Mouse (Mus musculus) limb, embryonic 13.5 days (tissue): ENCODE results near the gene Tmem11. TPM values are rescaled to one million over a fixed set of nuclear protein-coding genes. Genes with fewer than 3 reads are reported as not detected.

Source experiments
- ATAC-seq: fragments of 200-750 bp; cut with Nextera tagmentation; 2 replicates; pipeline ENCODE4 v1.8.0; 2017; ENCODE audit warnings: low read depth, moderate number of reproducible peaks, moderate TSS enrichment; ENCODE audit not compliant: low FRiP score
- H3K27ac ChIP-seq: fragments of 300-500 bp; sonication (generic); 2 replicates; pipeline ENCODE4 v1.5.1; 2015; ENCODE audit warnings: inconsistent platforms, mild to moderate bottlenecking, moderate library complexity
- H3K27me3 ChIP-seq: fragments of 300-500 bp; sonication (generic); 2 replicates; pipeline ENCODE4 v1.6.1; 2015; ENCODE audit warnings: mild to moderate bottlenecking, inconsistent platforms
- H3K36me3 ChIP-seq: fragments of 300-500 bp; sonication (generic); 2 replicates; pipeline ENCODE4 v1.6.1; 2015; ENCODE audit warnings: inconsistent platforms, mild to moderate bottlenecking, moderate library complexity
- H3K4me1 ChIP-seq: fragments of 300-500 bp; sonication (generic); 2 replicates; pipeline ENCODE4 v1.6.1; 2015; ENCODE audit warnings: inconsistent platforms
- H3K4me2 ChIP-seq: fragments of 300-500 bp; sonication (generic); replicated peaks from 2 replicates; pipeline ENCODE4 v1.6.1; 2015; ENCODE audit warnings: inconsistent platforms, mild to moderate bottlenecking, moderate library complexity
- H3K4me3 ChIP-seq: fragments of 300-500 bp; sonication (generic); 2 replicates; pipeline ENCODE4 v1.5.1; 2015; ENCODE audit warnings: moderate library complexity, mild to moderate bottlenecking, inconsistent platforms
- H3K9ac ChIP-seq: fragments of 300-500 bp; sonication (generic); 2 replicates; pipeline ENCODE4 v1.6.1; 2015; ENCODE audit warnings: mild to moderate bottlenecking, inconsistent platforms
- H3K9me3 ChIP-seq: fragments of 300-500 bp; sonication (generic); 2 replicates; pipeline ENCODE4 v1.6.1; 2016; ENCODE audit warnings: inconsistent platforms
- WGBS: fragments of 180-500 bp; shearing (Covaris S2); methylation state at CpG from one replicate; pipeline ENCODE4 v1.1.7; 2015; 5-methylcytosine and 5-hydroxymethylcytosine counted together
- polyA plus RNA-seq: library from polyadenylated mRNA; unstranded; fragments of >200 nt; fragmentation: Nextera tagmentation; extraction: Ambion mirVana; gene quantifications from 2 replicates; pipeline ENCODE4 v1.2.1, GENCODE M21; 2015

Tmem11 gene
- polyA plus RNA-seq, 1 experiment from 2014 or later, result 62.3 TPM

DNA sequence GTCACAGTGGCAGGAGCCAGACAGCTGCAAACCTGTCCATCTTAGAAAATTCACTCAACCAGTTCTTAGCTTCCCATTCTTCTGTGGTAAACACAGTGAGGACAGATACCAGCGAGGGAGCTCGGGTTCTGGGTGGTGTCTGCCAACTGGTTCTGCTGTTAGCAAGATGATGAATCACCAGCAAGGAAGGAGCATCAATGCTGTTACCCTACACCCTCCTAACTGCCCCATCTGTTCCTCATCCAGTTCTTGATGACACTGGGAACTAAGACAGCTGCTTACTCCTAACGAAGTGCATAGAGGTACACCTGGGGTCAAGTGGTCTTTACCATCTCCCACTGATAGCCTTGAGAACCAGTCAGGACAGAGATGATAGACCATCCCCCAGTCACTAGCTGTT, 22.5 kb downstream of the Tmem11 start:
- Histone ChIP-seq H3K27ac (no peak overlapping the region), H3K4me2 (no peak overlapping the region), H3K4me1 (no peaks in the 10 kb centered on the region), H3K36me3 (peaks cover 86% of the 10 kb centered on the region), H3K9me3 (no peaks in the 10 kb centered on the region), H3K27me3 (no peaks in the 10 kb centered on the region), H3K4me3 (no peak overlapping the region), H3K9ac (no peak overlapping the region)
- WGBS, result 60% methylated on average over 3 of the region's 3 CpGs
- ATAC-seq, result no peak

DNA sequence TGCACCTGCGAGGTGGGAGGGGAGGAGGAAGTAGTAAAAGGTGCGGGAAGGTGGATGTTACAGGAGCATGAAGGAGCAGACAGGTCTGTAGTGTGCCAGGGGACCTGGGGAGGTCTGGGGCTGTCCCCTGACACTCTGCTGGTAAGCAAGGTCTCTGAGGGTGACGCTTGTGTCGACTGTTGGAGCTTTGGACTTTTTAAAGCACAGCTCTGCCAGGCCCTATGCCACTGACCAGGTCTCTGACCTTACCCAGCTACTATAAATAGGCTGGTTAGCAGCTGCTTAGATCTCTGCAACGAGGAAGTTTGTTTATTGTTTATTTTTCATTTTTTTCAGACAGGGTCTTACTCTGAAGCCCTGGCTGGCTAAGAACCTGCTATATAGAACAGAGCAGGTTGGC, 33.7 kb downstream of the Tmem11 start:
- Histone ChIP-seq H3K4me1 (no peaks in the 10 kb centered on the region), H3K27ac (no peak overlapping the region), H3K36me3 (peaks cover 53% of the 10 kb centered on the region), H3K4me3 (no peak overlapping the region), H3K27me3 (no peaks in the 10 kb centered on the region), H3K9ac (peak overlapping the region; percentile 37; the same call in 1 of the 2 replicates), H3K9me3 (no peaks in the 10 kb centered on the region), H3K4me2 (no peak overlapping the region)
- ATAC-seq, result no peak
- WGBS, result 82% methylated on average over 5 of the region's 5 CpGs

DNA sequence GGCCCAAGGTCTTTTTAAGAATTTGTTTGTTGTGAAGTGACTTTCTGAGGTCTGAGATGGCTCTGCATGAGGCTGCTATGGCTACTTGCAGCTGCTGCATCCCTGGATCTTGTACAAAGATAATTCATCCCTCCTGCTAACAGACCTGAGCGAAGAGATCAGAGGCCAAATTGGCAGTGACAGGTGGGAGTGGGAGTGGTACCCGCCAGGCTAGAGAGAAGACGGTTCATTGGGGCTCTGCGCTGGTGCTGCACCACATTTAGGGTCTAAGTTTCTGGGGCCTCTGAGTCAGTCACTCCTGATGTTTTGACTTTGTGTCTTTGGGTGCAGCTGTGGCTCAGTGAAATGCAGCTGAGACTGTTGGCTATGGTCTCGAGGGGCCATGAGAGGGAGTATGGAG, 35.7 kb downstream of the Tmem11 start:
- Histone ChIP-seq H3K9me3 (no peaks in the 10 kb centered on the region), H3K4me2 (no peak overlapping the region), H3K27ac (no peak overlapping the region), H3K4me3 (no peak overlapping the region), H3K27me3 (no peaks in the 10 kb centered on the region), H3K4me1 (no peaks in the 10 kb centered on the region), H3K9ac (no peak overlapping the region), H3K36me3 (peaks cover 38% of the 10 kb centered on the region)
- WGBS, result 77% methylated on average over 5 of the region's 5 CpGs
- no peak for ATAC-seq

DNA sequence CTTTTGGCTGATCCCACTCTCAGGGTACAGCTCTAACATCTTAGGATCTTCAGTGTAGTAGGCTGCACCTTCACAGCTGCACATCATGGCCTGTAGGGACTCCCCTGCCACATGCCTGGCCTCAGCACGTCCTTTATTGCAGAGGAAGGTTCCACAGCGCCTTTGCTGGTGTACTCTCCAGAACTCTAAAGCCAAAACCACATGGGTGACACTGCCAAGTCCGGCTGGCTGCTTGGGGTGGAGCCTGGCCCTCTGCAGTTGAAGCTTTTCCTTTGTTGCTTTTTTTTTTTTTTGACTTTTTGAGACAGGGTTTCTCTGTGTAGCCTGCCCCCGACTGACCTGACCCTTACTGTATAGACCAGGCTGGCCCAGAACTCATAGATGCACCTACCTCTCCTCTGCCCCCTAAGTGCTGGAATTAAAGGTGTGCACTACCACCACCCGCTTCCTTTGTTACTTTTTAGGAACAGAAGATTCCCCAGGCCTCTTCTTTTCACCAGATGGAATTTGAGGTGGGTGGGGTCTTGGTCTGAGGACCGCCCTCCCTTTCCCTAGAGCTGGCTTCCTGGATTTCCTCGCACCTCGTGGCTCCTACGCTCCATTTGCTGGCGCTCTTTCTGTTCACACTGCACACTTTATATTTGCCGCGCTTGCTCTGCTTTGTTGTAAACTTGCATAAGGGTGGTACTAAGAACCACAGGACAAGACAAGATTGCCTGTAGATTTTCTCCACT, 37.4 kb downstream of the Tmem11 start:
- no peak overlapping the region for H3K9ac ChIP-seq
- no peak overlapping the region for H3K4me3 ChIP-seq
- WGBS, result 76% methylated on average over 12 of the region's 12 CpGs
- no peaks in the 10 kb centered on the region for H3K9me3 ChIP-seq
- no peaks in the 10 kb centered on the region for H3K4me1 ChIP-seq
- no peak for ATAC-seq
- H3K36me3 ChIP-seq, result peaks cover 35% of the 10 kb centered on the region
- no peak overlapping the region for H3K4me2 ChIP-seq
- H3K27ac ChIP-seq, result no peak overlapping the region
- no peaks in the 10 kb centered on the region for H3K27me3 ChIP-seq

DNA sequence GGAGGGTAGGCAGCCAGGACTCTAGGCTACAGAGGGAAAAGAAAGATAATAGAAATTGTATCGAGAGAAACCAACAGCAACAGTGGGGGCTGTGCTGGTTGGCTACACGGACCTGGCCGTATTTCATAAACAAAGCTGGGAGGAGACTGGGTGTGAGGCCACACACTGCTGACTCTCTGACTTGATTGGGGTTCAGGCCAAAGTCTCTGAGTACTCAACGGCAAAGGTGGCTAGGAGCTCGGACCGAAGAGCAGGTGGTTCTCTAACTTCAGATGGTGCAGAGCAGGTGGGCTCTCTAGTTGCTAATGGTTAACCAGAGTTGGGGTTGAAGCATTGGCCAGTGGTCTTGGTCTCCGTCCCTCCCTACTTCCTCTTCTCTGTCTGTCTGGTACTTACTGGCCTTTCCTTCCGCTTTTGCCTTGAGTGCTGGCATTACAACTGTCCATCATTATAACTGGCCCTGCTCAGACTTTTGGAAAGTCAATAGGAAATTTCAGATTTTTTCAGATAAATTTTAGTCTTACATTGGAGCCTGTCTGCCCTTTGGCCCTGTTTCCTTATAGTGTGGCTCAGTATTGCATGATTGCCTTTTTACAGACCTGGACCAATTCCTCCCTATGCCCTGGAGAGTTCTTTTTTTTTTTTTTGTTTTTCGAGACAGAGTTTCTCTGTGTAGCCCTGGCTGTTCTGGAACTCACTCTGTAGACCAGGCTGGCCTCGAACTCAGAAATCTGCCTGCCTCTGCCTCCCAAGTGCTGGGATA, 41.2 kb downstream of the Tmem11 start:
- ATAC-seq, result no peak
- WGBS, result 94% methylated on average over 10 of the region's 10 CpGs

DNA sequence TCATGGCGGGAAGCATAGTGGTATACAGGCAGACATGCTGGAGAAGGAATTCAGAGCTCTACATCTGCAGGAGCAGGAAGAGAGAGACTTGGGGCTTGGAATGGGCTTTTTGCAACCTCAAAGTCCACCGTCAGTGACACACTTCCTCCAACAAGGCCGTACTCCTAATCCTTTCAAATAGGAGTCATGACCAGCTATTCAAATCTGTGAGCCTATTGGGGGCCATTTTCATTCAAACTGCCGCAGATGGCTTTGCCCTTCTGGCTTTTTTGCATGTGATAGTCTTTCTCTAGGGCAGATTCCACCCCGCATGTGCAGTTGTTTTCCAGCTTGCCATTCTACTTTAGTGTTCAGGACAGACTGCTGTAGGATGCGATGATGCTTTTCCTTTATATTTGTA, 42.2 kb downstream of the Tmem11 start:
- no peak for ATAC-seq
- H3K4me3 ChIP-seq, result no peak overlapping the region
- H3K36me3 ChIP-seq, result peaks cover 10% of the 10 kb centered on the region
- no peaks in the 10 kb centered on the region for H3K4me1 ChIP-seq
- no peaks in the 10 kb centered on the region for H3K9me3 ChIP-seq
- no peak overlapping the region for H3K27ac ChIP-seq
- H3K27me3 ChIP-seq, result no peaks in the 10 kb centered on the region
- H3K9ac ChIP-seq, result no peak overlapping the region
- WGBS, result 96% methylated on average over 6 of the region's 6 CpGs
- no peak overlapping the region for H3K4me2 ChIP-seq

More for the DNA sequence above, 41.2 kb downstream of the Tmem11 start:
- H3K27ac ChIP-seq, result no peak overlapping the region
- no peak overlapping the region for H3K4me3 ChIP-seq
- no peak overlapping the region for H3K4me2 ChIP-seq
- no peaks in the 10 kb centered on the region for H3K27me3 ChIP-seq
- peaks cover 10% of the 10 kb centered on the region for H3K36me3 ChIP-seq
- H3K9me3 ChIP-seq, result no peaks in the 10 kb centered on the region
- no peak overlapping the region for H3K9ac ChIP-seq
- H3K4me1 ChIP-seq, result no peaks in the 10 kb centered on the region

DNA sequence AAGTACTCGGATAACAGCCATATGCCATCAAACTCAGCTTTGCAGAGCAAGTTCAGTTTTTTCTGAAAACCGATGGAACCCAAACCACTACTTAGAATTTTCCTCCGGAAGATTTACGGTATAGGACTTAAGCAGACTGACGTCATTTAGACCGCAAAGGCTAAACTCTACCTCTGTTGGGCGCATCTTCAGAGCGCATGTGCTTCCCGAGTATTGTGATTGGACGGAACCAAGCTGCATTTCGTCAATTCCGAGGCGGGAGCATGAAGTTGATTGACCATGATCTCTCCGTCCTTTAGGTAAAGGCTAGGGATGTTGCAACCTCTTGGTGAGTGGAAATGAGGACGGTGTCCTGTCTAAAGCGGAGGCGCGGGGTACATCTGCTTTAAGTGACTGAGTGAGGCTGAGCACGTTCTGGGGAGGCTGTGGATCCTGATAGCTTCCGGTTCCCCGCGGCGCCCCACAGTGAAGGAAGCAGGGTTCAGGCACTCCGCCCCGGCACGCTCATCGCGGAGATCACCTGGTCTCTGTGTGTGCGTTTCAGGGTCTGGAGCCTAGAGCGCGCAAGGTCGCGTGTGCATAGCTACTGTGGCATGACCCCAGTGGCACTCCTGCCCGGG, 48.5 kb downstream of the Tmem11 start, which contains the start of gene Dhrs7b:
TSS of gene Dhrs7b (plus strand) at position 199 of the 620 bp plus-strand sequence.
- H3K9ac ChIP-seq, result peak within 1 kb of the TSS; percentile 84
- peak; percentile 97 for ATAC-seq
- under 1% methylated on average over 34 of the region's 34 CpGs for WGBS
- H3K36me3 ChIP-seq, result no peaks in the 10 kb centered on the region
- peaks cover 8% of the 10 kb centered on the region for H3K4me1 ChIP-seq
- H3K27ac ChIP-seq, result peak within 1 kb of the TSS; percentile 70; the same call in 1 of the 2 replicates
- H3K27me3 ChIP-seq, result no peaks in the 10 kb centered on the region
- peak within 1 kb of the TSS; percentile 77 for H3K4me3 ChIP-seq
- no peaks in the 10 kb centered on the region for H3K9me3 ChIP-seq
- H3K4me2 ChIP-seq, result peak within 1 kb of the TSS; percentile 84

DNA sequence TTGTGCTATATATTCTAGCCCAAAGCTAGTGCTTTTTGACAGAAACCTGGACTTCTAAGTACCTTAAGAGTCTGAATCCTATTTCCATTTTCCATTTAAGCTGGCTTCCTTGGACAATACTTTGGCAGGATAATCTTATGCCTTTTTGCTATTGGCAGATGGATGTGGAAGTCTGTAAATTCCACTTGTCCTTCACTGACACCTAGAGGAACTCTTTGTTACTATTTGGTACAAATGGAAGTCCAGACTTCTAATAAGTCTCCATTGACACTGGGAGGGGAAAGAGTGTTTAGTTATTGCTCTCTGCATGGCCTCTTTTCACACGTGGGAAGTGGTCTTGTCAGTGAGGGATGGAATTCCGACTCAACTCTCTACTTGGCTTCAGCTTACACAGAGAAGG, 50.2 kb downstream of the Tmem11 start:
- ATAC-seq, result no peak
- Histone ChIP-seq H3K4me2 (no peak overlapping the region), H3K9me3 (no peaks in the 10 kb centered on the region), H3K4me1 (peaks cover 8% of the 10 kb centered on the region), H3K27me3 (no peaks in the 10 kb centered on the region), H3K27ac (no peak overlapping the region), H3K9ac (no peak overlapping the region), H3K36me3 (no peaks in the 10 kb centered on the region), H3K4me3 (no peak overlapping the region)
- 39% methylated on average over 2 of the region's 2 CpGs for WGBS

DNA sequence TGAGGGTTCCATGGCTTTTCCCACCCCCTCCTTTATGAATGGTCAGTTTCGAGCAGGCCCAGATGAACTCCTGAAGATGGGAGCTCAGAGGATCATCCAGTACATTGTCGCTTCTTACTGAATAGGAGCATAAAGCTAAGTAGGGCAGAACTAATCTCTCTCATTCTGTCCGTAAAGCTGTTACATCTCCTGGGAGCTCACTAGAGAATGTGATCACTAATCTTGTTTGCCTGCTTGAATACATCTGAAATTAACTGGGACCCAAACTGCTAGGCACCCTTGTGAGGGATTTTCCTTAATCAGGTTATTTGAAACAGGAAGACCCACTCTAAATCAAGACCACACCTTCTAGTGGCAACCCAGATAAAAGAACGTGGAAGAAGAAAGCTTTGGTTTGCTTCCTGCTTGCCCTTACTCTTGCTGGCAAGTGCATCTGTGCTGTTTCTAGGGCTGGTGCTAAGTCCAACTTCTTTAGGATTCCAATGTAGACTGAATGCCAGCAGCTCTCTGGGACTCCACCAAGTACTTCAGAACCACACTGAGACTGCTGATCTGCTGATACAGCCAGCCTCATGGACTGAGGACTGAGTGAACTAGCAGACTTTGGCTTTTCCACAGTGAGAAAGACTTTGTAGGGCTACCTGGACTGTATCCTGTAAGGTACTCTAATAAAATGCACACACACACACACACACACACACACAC, 51.7 kb downstream of the Tmem11 start:
- Histone ChIP-seq H3K9me3 (no peaks in the 10 kb centered on the region), H3K4me3 (no peak overlapping the region), H3K4me1 (peaks cover 8% of the 10 kb centered on the region), H3K9ac (no peak overlapping the region), H3K36me3 (no peaks in the 10 kb centered on the region), H3K27me3 (no peaks in the 10 kb centered on the region), H3K27ac (no peak overlapping the region), H3K4me2 (no peak overlapping the region)
- 71% methylated on average over 4 of the region's 4 CpGs for WGBS
- no peak for ATAC-seq

DNA sequence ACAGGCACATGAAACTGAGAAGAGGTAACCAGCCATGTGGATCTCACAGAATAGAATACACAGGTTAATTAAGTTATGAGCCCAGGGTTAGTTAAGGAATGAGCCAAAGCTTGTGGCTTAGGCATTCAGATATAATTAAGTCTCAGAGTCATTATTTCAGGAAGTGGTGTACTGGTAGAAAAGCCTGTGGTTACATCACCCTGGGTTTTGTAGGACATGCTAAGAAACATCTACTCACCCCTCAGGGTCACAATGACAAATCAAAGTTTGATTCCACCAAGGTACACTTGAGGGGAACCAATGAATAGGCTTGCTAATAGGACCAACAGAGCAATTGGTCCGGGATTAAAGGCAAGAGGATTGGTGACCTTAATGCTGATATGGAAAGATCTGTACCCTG, 52.4 kb downstream of the Tmem11 start:
- Histone ChIP-seq H3K4me2 (no peak overlapping the region), H3K9me3 (no peaks in the 10 kb centered on the region), H3K27ac (no peak overlapping the region), H3K4me1 (peaks cover 8% of the 10 kb centered on the region), H3K27me3 (no peaks in the 10 kb centered on the region), H3K36me3 (no peaks in the 10 kb centered on the region), H3K9ac (no peak overlapping the region), H3K4me3 (no peak overlapping the region)
- ATAC-seq, result no peak
- 61% methylated on average over 1 of the region's 1 CpGs for WGBS

DNA sequence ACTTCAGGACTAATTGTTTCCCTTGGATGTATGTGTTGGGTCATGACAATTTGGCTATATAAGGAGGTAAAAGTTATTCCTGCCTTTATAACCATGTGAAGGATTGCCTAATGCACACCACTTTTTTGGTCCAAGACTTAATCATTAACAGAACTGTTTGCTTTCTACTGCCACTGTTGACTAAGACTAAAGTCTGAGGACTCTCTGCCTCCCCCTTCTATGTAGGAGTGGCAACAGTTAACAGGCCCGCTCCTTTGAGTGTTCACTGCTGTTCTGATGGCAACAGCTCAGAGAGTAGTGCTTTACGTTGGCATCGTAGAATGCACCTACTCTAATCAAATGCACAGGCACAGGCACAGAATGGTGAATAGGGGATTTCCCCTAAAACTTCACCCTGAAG, 53.9 kb downstream of the Tmem11 start:
- WGBS, result 84% methylated on average over 3 of the region's 3 CpGs
- Histone ChIP-seq H3K4me3 (no peak overlapping the region), H3K4me1 (no peaks in the 10 kb centered on the region), H3K9ac (no peak overlapping the region), H3K27ac (no peak overlapping the region), H3K27me3 (no peaks in the 10 kb centered on the region), H3K4me2 (no peak overlapping the region), H3K36me3 (no peaks in the 10 kb centered on the region), H3K9me3 (no peaks in the 10 kb centered on the region)
- no peak for ATAC-seq

DNA sequence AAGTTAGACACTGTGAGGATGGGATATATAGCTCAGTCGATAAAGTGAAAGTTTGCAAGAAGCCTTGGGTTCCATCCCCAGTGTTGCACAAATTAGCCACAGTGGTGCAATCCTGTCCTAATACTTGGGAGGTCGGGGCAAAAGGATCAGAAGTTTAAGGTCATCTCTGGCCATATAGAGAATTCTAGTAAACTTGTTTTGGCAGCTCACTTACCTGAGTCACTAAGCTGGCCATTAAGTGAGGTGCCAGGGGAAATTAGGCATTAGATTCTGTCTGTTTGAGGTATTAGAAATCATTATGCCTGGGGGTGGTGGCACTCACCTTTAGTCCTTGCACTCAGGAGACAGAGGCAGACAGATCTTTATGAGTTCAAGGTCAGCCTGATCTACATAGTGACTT, 55.3 kb downstream of the Tmem11 start:
- no peak overlapping the region for H3K9ac ChIP-seq
- 56% methylated on average over 2 of the region's 2 CpGs for WGBS
- no peaks in the 10 kb centered on the region for H3K9me3 ChIP-seq
- ATAC-seq, result no peak
- no peaks in the 10 kb centered on the region for H3K4me1 ChIP-seq
- H3K4me3 ChIP-seq, result no peak overlapping the region
- H3K36me3 ChIP-seq, result no peaks in the 10 kb centered on the region
- H3K4me2 ChIP-seq, result no peak overlapping the region
- no peak overlapping the region for H3K27ac ChIP-seq
- no peaks in the 10 kb centered on the region for H3K27me3 ChIP-seq
